ENCODE assay signal across 11 mouse cellular contexts in the genomic region with DNA sequence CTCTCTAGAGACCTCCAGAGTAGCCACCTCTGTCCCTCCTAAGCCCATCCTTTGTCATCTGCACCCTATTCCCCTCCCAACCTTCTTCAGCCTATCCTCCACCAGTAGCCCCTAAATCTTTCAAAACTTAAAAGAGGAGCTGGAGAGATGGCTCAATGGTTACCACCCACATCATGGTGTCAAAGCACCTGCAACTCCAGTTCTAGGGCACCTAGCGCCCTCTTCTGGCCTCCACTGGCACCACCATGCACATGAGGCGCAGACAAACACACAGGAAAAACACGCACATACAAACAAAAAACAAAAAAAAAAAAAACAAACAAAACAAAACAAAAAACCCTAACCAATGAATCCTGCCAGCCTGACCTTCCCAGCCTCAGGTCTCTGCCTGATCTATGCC. TPM values are rescaled to one million over a fixed set of nuclear protein-coding genes. Genes with fewer than 3 reads are reported as not detected.
DNase-seq lines count a peak whose midpoint lies in the region; TF ChIP-seq lines count a peak whose summit lies in the region.
"Had no signal": no experiment of that assay in that cellular context is flagged by ENCODE, and none has a peak within 500 bp of the region (broad histone marks: within the 10 kb centered on the region; RNA-seq: fewer than 3 reads in every experiment).

No protein-coding gene starts in this region.

- TF ChIP-seq CTCF in lung, adult 2 months (IDR thresholded peaks at IDR 0.05; ENCODE audit: insufficient read depth, low read length), result peak; percentile 60
- TF ChIP-seq CTCF in small intestine, adult 2 months (IDR thresholded peaks at IDR 0.05; ENCODE audit: extremely low read depth, insufficient read length, insufficient replicate concordance, low read depth, low read length), result peak; percentile 39; the same call in 1 of the 2 replicates

- no peaks in the 10 kb centered on the region for H3K36me3 ChIP-seq in small intestine, adult 2 months (ENCODE audit: control insufficient read depth, insufficient read depth, low read length)

- DNase-seq in cerebellum, postnatal 10 days, result peak; percentile 42 to 56
- DNase-seq in cerebellum, postnatal 36 days, result no peak
- no peak for DNase-seq in lung, adult 2 months
- no peak for DNase-seq in lung, postnatal 14 days
- peak; percentile 49 for DNase-seq in NIH3T3 (ENCODE audit: low read depth)
- no peak for DNase-seq in gastrocnemius, postnatal 10 days
- DNase-seq in layer of hippocampus, adult 9-11 months, result no peak
- DNase-seq: cerebellum, adult 18-20 months; heart, postnatal 4 days had no signal

- whole genome bisulfite sequencing in lung, adult 2 months, result 59% methylated on average over 3 of the region's 3 CpGs
- 65% methylated on average over 3 of the region's 3 CpGs for WGBS in small intestine, adult 2 months

- H3K4me1 ChIP-seq in lung, adult 2 months (ENCODE audit: control insufficient read depth, insufficient read depth, low read length), result no peaks in the 10 kb centered on the region; the same call in 1 of the 2 replicates
- no peaks in the 10 kb centered on the region for H3K4me1 ChIP-seq in small intestine, adult 2 months (ENCODE audit: control insufficient read depth, insufficient read depth, insufficient read length, low read length)

- no peak overlapping the region for H3K27ac ChIP-seq in small intestine, adult 2 months (ENCODE audit: insufficient read depth, low read depth, low read length)

- H3K4me3 ChIP-seq in lung, adult 2 months (replicated peaks; ENCODE audit: extremely low read depth, low read depth, low read length), result no peak overlapping the region
- no peak overlapping the region for H3K4me3 ChIP-seq in small intestine, adult 2 months (ENCODE audit: low read depth, low read length)
- H3K4me3 ChIP-seq: megakaryocyte, embryonic 14.5 days had no signal

- TF ChIP-seq POLR2A in lung, adult 2 months (IDR thresholded peaks at IDR 0.05; ENCODE audit: borderline replicate concordance, extremely low read depth, low read depth, low read length), result no peak
- TF ChIP-seq POLR2A in small intestine, adult 2 months (IDR thresholded peaks at IDR 0.05; ENCODE audit: low read depth, low read length), result no peak

- H3K27me3 ChIP-seq in small intestine, adult 2 months (ENCODE audit: control insufficient read depth, insufficient read depth, low read length), result no peaks in the 10 kb centered on the region

RNA-seq across cellular contexts. Expression of a gene that starts 24.6 kb away (rescaled TPM):
- polyA plus RNA-seq in lung, adult 2 months (2012; rRNA removed), result 44.1 and 50.9 TPM in 2 replicates
- polyA plus RNA-seq in small intestine, adult 2 months (2012; rRNA removed), result 13.4 and 29.1 TPM in 2 replicates
- 10 to 100 TPM; 16.1 to 17.0 TPM for total RNA-seq in gastrocnemius, postnatal 10 days (2021)

RNA-seq across cellular contexts. Expression of a gene that starts 25.1 kb away (rescaled TPM):
- polyA plus RNA-seq in lung, adult 2 months (2012; rRNA removed), result 369 and 428 TPM in 2 replicates
- 129 and 298 TPM in 2 replicates for polyA plus RNA-seq in small intestine, adult 2 months (2012; rRNA removed)
- total RNA-seq in gastrocnemius, postnatal 10 days (2021), result 100 to 1,000 TPM; 224 to 271 TPM

RNA-seq across cellular contexts. Expression of a gene that starts 51.8 kb away (rescaled TPM):
- 138 and 155 TPM in 2 replicates for polyA plus RNA-seq in lung, adult 2 months (2012; rRNA removed)
- 5.7 and 8.0 TPM in 2 replicates for polyA plus RNA-seq in small intestine, adult 2 months (2012; rRNA removed)
- total RNA-seq in gastrocnemius, postnatal 10 days (2021), result 10 to 100 TPM; 40.8 to 59.3 TPM

Comparison
In these comparisons a context has a peak if more than half of its experiments do, and no peak if none do; other contexts are left out.
1. DNase-seq: peak in cerebellum, postnatal 10 days (2 of 2) and NIH3T3 (single experiment); none in cerebellum, postnatal 36 days (0 of 2), lung, adult 2 months (single experiment), lung, postnatal 14 days (single experiment), gastrocnemius, postnatal 10 days (single experiment) and layer of hippocampus, adult 9-11 months (single experiment).
2. RNA of a gene that starts 51.8 kb away (polyA plus RNA-seq): 138 to 155 TPM in lung, adult 2 months; 5.7 to 8.0 TPM in small intestine, adult 2 months; every median in the first group is over 10 times any median in the second.